Mouse (Mus musculus) mouse embryonic stem cell (cell line): ENCODE measurements around the gene Ptprj.
"Not testable (repeated sequence)": the region's sequence is repeated elsewhere in the genome, so short reads cannot be mapped to it uniquely, and the experiment has no call there.

Experiments
- in situ Hi-C, 2 experiments: fragments of 300-500 bp; cut with MboI; formaldehyde crosslinking; loops; 1 replicate in 1 of 2; 3 replicates in 1 of 2; pipeline ENCODE4 v1.14.3; 2019 to 2020; ENCODE audit warnings: low sequenced_read_pairs in 2 of 2, low pct_unique_long_range_greater_than_20kb in 1 of 2, mixed read lengths in 1 of 2; ENCODE audit not compliant: unreplicated experiment in 1 of 2

Ptprj gene

DNA sequence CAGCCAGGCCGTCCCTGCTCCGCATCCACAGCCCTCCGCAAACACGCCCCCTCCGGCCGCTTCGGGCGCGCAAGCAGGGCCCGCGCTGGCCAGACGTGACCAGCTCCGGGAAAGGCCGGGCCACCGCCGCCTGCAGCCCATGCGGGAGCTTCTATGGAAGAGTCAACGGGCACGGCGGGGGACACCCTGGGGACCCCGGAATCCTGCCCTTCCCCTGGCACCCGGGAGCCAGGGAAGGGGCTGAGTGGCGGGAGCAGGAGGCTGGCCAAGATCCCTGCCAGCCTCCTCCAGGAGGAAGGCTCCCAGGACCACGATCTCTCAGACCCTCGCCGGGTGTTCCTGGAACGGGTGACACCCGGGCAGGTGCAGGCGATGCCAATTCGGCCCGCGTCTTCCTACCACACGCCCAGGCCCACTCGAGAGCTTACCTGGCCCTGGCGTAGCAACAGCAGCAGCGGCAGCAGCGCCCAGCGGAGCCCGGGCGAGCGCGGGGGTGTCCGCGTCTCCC lies 665 bp downstream of the Ptprj start:
- in situ Hi-C loops: no loop called here

DNA sequence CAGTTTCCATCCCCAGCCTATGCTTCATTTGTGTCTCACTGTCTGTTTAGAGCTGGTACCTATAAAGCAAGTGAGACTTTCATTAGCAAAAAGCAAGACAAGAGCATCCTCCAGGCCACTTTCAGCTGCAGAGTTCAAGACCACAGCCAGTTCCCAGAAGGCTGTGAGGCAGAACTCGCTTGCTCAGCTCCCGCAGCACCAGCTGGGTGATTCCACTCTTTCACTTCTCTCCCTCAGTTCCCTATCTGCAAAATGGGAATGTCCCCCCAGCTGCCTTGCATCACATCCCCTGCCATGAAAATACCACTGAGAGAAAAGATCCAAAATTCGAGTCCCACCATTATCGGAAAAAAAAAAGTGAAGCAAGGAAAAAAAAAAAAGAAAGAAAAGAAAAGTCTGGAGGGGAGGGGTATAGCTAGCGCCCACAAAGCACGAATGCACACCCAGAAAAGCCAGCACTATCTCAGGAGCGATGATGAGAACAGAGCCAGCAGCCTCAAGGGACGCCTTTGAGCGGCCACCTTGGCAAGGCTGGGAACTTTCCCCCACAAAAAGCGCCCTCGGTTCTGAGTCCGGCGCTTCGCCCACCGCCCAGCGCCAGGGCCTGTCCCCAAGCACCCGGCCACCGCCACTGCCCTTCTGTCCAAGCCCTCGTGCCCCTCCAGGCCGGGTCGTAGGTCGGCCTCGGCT lies 1.3 kb downstream of the Ptprj start:
- in situ Hi-C loops: no loop called here

- in situ Hi-C loops: no loop called here
These were observed 2.8 kb downstream of the Ptprj start for GRCm38 (mm10) chr2:90577451-90578279.

DNA sequence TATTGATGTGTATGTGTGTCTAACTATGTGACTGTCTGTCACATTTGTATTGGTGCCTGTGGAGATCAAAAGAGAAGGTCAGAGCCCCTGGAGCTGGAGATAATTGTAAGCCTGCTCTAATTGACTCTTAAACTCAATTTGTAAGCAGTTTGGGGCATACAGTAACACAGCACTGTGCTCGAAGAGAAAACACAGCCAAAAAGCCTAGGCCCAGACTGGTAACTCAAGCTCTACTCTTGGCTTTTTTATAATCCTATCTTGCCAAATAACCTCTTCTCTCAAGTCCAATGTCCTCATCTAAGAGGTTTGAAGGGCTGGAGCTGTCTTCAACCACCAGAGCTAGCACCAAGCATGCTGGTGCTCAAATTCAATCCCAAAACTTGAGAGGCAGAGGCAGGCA lies 3.5 kb downstream of the Ptprj start:
- in situ Hi-C loops: no loop called here

- in situ Hi-C loops: no loop called here
These were observed 4.0 kb downstream of the Ptprj start for GRCm38 (mm10) chr2:90576411-90576810.

GRCm38 (mm10) chr2:90575713-90576112 lies 4.7 kb downstream of the Ptprj start:
- in situ Hi-C loops: no loop called here

- in situ Hi-C loops: no loop called here
These were observed 5.3 kb downstream of the Ptprj start for GRCm38 (mm10) chr2:90575116-90575515.

GRCm38 (mm10) chr2:90574536-90574935 lies 5.9 kb downstream of the Ptprj start:
- in situ Hi-C loops: no loop called here

- in situ Hi-C loops: no loop called here
These were observed 6.6 kb downstream of the Ptprj start for GRCm38 (mm10) chr2:90573640-90574526.

DNA sequence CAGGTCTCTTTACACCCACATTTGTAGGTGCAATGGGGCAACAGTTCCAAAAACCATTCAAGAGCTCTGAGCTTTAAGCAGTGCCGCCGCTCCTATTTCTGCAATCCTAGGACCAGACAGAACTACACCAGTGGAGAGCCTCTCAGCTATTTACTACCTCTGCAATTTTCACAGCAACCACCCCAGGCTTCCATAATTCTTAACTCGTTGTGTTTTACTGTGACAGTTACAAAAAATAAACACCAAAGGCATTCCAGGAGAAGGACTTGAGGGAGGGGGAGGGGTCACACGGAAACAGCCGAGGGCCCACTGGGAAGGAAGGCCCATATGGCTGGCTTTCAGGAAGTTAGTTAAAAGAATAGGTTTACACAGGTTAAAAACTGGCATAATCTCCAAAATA lies 8.3 kb downstream of the Ptprj start:
- in situ Hi-C loops: no loop called here

GRCm38 (mm10) chr2:90571399-90571798 lies 9.0 kb downstream of the Ptprj start:
- in situ Hi-C loops: not testable (repeated sequence)

GRCm38 (mm10) chr2:90570871-90571270 lies 9.6 kb downstream of the Ptprj start:
- in situ Hi-C loops: no loop called here

- in situ Hi-C loops: no loop called here
These were observed 10.2 kb downstream of the Ptprj start for GRCm38 (mm10) chr2:90570216-90570615.

- in situ Hi-C loops: no loop called here
These were observed 11.4 kb downstream of the Ptprj start for GRCm38 (mm10) chr2:90568961-90569481.

DNA sequence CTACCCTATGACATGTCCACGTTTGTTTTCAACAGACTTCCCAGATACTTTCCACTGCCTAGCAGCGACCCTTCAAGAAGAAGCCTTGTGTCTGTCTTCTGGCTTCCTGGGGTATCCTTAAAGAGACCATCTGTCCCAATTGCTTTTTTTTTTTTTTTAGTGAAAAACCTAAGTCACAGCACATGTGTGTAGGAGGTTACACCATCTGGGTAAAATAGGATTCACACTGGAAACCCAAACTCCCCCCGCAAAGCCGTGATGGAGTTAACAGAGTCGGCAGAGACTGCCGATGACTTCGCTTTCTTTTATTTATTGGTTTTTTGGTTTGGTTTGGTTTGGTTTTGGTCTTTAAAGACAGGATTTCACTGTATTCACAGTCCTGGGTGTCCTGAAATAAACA lies 12.4 kb downstream of the Ptprj start:
- in situ Hi-C loops: no loop called here

GRCm38 (mm10) chr2:90566773-90567528 lies 13.5 kb downstream of the Ptprj start:
- in situ Hi-C loops: no loop called here

DNA sequence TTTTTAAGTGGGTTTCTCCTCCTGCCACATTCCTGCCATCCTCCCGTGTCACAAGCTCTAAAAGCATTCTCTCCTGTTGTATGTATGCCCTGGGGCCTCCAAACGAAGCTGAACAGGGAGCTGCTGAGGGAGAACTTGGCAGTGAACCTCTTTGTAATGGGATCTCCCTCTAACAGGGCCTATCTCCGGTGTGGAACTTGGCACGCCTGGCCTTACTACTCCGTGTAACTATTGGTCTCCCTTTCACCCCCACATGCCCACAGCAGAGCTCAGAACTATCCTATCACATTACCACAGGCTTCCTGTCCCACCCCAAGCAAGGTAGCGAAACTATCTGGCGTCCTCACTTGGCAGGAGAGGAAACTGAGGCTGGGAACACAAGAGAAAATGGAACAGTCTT lies 14.4 kb downstream of the Ptprj start:
- in situ Hi-C loops: no loop called here
